Mouse (Mus musculus) megakaryocyte progenitor cell, adult 5-6 weeks (primary cell): ENCODE data around the gene Msh6. TPM values are rescaled to one million over a fixed set of nuclear protein-coding genes. Genes with fewer than 3 reads are reported as not detected.

ENCODE experiments used
- total RNA-seq, 2 experiments: library from RNA; stranded (forward) in 1 of 2; stranded (reverse) in 1 of 2; fragments of 157-497, 149-512 nt in 1 of 2; fragments of 200-1000 nt in 1 of 2; gene quantifications; 2 replicates each; pipeline versions ENCODE4 v1.2.3 to v1.2.4; 2015 to 2017

Gene Msh6
- total RNA-seq, 2 experiments from 2014 or later: 57.0 to 84.1 TPM

Other genes with a start within 250 kb of the Msh6 start
- gene Kcnk12, start 177.1 kb upstream of the Msh6 start, total RNA-seq (2015): 4.0 and 6.8 TPM in 2 replicates
- 5.6 and 5.9 TPM in 2 replicates for gene Kcnk12, start 177.1 kb upstream of the Msh6 start, total RNA-seq (2017)
- not detected in 2 replicates for gene Rpl36-ps4, start 54.1 kb upstream of the Msh6 start, total RNA-seq (2015)
- not detected in 2 replicates for gene Rpl36-ps4, start 54.1 kb upstream of the Msh6 start, total RNA-seq (2017)
- 32.0 and 35.0 TPM in 2 replicates for gene Fbxo11, start 90.2 kb downstream of the Msh6 start, total RNA-seq (2015)
- gene Fbxo11, start 90.2 kb downstream of the Msh6 start, total RNA-seq (2017): 17.8 and 22.7 TPM in 2 replicates